Mouse (Mus musculus): ENCODE results near the gene 5730507C01Rik.
"Not testable (repeated sequence)": the region's sequence is repeated elsewhere in the genome, so short reads cannot be mapped to it uniquely, and the experiment has no call there.

Gene 5730507C01Rik

GRCm38 (mm10) chr12:18514171-18514570 is at the start of gene 5730507C01Rik:
5730507C01Rik (plus strand) TSS chr12:18514510.
- DNase-seq: peak; percentile 26

GRCm38 (mm10) chr12:18514616-18515015 is 306 bp downstream of the 5730507C01Rik start:
- DNase-seq: not testable (repeated sequence)

GRCm38 (mm10) chr12:18515077-18515476 is 767 bp downstream of the 5730507C01Rik start:
- DNase-seq: not testable (repeated sequence)
